ENCODE assay signal across 20 mouse cellular contexts in the genomic region with DNA sequence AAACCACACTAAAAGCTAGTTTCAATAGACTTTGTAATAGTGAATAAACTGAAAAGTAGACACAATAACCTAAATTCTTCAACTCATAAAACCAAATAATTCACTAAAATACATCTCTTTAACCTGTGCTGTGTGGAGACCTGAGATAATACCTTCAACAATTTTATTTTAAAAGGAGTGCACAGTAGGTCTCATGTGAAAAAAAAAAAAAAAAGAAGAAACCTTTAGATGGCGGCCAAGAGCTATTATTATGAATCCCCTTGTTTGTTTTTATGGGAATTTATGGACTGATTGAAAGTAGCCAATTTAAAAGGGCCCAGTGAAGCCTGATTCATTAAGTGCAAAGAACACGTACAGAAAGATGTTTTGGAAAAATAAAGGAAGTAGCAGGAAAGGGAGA. TPM values are rescaled to one million over a fixed set of nuclear protein-coding genes. Genes with fewer than 3 reads are reported as not detected.
"Had no signal": no experiment of that assay in that cellular context is flagged by ENCODE, and none has a peak within 500 bp of the region (broad histone marks: within the 10 kb centered on the region; RNA-seq: fewer than 3 reads in every experiment).

No protein-coding gene starts in this region.

- H3K9ac ChIP-seq: neural tube, embryonic 13.5 days; neural tube, embryonic 15.5 days; stomach, embryonic 15.5 days had no signal

- H3K27me3 ChIP-seq: neural tube, embryonic 13.5 days; neural tube, embryonic 15.5 days; stomach, embryonic 15.5 days had no signal

- H3K27ac ChIP-seq: neural tube, embryonic 13.5 days; neural tube, embryonic 15.5 days; stomach, embryonic 15.5 days; stomach, postnatal 0 days had no signal

- H3K4me3 ChIP-seq: neural tube, embryonic 13.5 days; neural tube, embryonic 15.5 days; stomach, embryonic 15.5 days had no signal

- H3K36me3 ChIP-seq: neural tube, embryonic 13.5 days; neural tube, embryonic 15.5 days; stomach, embryonic 15.5 days had no signal

- H3K4me2 ChIP-seq: neural tube, embryonic 13.5 days; neural tube, embryonic 15.5 days; stomach, embryonic 15.5 days had no signal

- H3K4me1 ChIP-seq: neural tube, embryonic 13.5 days; neural tube, embryonic 15.5 days; stomach, embryonic 15.5 days had no signal

- H3K9me3 ChIP-seq: neural tube, embryonic 13.5 days; neural tube, embryonic 15.5 days; stomach, embryonic 15.5 days had no signal

- DNase-seq: retina, postnatal 1 day; right cerebral cortex, adult 18-20 months; right cerebral cortex, postnatal 14 days; right cerebral cortex, postnatal 25 days; right cerebral cortex, postnatal 4 days; spleen, adult 18-20 months; thymus, adult 18-20 months; thymus, adult 2 months; thymus, postnatal 14 days; thymus, postnatal 25 days; thymus, postnatal 36 days; thymus, postnatal 4 days had no signal

RNA-seq across cellular contexts. Expression of gene Itgb8, which starts 31.4 kb away (rescaled TPM):
- total RNA-seq: neutrophil, adult 5-6 weeks had no signal

RNA-seq across cellular contexts. Expression of gene Macc1, which starts 44.0 kb away (rescaled TPM):
- total RNA-seq: neutrophil, adult 5-6 weeks had no signal
- polyA plus RNA-seq: neural tube, embryonic 13.5 days; neural tube, embryonic 14.5 days; small intestine, adult 2 months; spleen, adult 2 months had no signal
